Mouse (Mus musculus) neural tube, embryonic 10.5 days (tissue): ENCODE results near the gene Wwox.

ENCODE experiments used
- DNase-seq: peaks from one replicate; pipeline ENCODE4 v3.0.0-alpha.2; 2017; ENCODE audit warnings: low spot score; ENCODE audit errors: extremely low spot score

Gene Wwox

GRCm38 (mm10) chr8:114536201-114536600 lies 96.7 kb downstream of the Wwox start:
- DNase-seq = no peak

- DNase-seq = peak; percentile 38
These were observed 101.7 kb downstream of the Wwox start for GRCm38 (mm10) chr8:114541132-114541531.

- no peak for DNase-seq
These were observed 108.9 kb downstream of the Wwox start for GRCm38 (mm10) chr8:114548360-114548759.

GRCm38 (mm10) chr8:114548837-114549236 lies 109.4 kb downstream of the Wwox start:
- DNase-seq = no peak

- peak; percentile 42 for DNase-seq
These were observed 110.6 kb downstream of the Wwox start for GRCm38 (mm10) chr8:114550029-114550428.

- no peak for DNase-seq
These were observed 113.2 kb downstream of the Wwox start for GRCm38 (mm10) chr8:114552606-114553005.

- DNase-seq = no peak
These were observed 115.5 kb downstream of the Wwox start for GRCm38 (mm10) chr8:114554966-114555365.

- no peak for DNase-seq
These were observed 116.2 kb downstream of the Wwox start for GRCm38 (mm10) chr8:114555491-114556202.

GRCm38 (mm10) chr8:114561191-114561590 lies 121.7 kb downstream of the Wwox start:
- DNase-seq = no peak

GRCm38 (mm10) chr8:114562486-114562885 lies 123.0 kb downstream of the Wwox start:
- DNase-seq = no peak

GRCm38 (mm10) chr8:114563361-114563760 lies 123.9 kb downstream of the Wwox start:
- DNase-seq = no peak

GRCm38 (mm10) chr8:114564036-114564435 lies 124.6 kb downstream of the Wwox start:
- no peak for DNase-seq

- DNase-seq = no peak
These were observed 129.2 kb downstream of the Wwox start for GRCm38 (mm10) chr8:114568531-114569166.

GRCm38 (mm10) chr8:114573014-114573746 lies 133.7 kb downstream of the Wwox start:
- no peak for DNase-seq

GRCm38 (mm10) chr8:114573747-114574093 lies 134.3 kb downstream of the Wwox start:
- DNase-seq = no peak

- DNase-seq = no peak
These were observed 139.8 kb downstream of the Wwox start for GRCm38 (mm10) chr8:114579292-114579691.

GRCm38 (mm10) chr8:114580684-114581083 lies 141.2 kb downstream of the Wwox start:
- no peak for DNase-seq

- DNase-seq = no peak
These were observed 150.9 kb downstream of the Wwox start for GRCm38 (mm10) chr8:114590336-114590867.

GRCm38 (mm10) chr8:114591296-114592280 lies 152.1 kb downstream of the Wwox start:
- DNase-seq = peak; percentile 39

- no peak for DNase-seq
These were observed 154.1 kb downstream of the Wwox start for GRCm38 (mm10) chr8:114593424-114594157.
